Mouse (Mus musculus): ENCODE data around the gene Myf6. TPM values are rescaled to one million over a fixed set of nuclear protein-coding genes. Genes with fewer than 3 reads are reported as not detected.

Gene Myf6
- polyA plus RNA-seq, 1 experiment from 2014 or later, result not detected

DNA sequence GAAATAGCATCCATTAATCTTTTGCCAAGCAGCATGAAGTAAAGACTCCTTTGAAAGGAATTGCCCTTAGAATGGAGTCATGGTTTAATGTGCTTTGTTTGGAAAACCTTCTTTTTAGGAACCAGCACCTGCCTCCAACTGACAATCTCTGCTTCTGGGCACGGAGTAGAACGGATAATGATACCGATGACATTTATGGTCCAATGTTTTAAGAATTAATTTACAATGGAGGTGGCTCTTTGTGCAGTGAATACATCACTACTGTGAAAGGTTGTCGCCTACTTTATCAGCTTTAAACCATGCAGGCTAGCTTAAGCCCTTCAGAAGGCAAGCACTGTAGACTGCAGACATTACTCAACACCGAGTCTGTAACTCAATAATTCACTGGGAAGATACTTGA lies 22.8 kb downstream of the Myf6 start:
- H3K9ac ChIP-seq (ENCODE audit: low read depth, low read length), result no peak overlapping the region
- no peaks in the 10 kb centered on the region for H3K9me3 ChIP-seq (replicated peaks; ENCODE audit: control insufficient read depth, low read length, poor library complexity, severe bottlenecking)
- H3K36me3 ChIP-seq (ENCODE audit: control insufficient read depth, insufficient read depth, low read length), result no peaks in the 10 kb centered on the region
- no peak for ATAC-seq
- 40% methylated on average over 5 of the region's 5 CpGs for WGBS
- no peak overlapping the region for H3K4me2 ChIP-seq (ENCODE audit: low read length)
- no peaks in the 10 kb centered on the region for H3K27me3 ChIP-seq (ENCODE audit: control insufficient read depth, insufficient read depth, low read depth, low read length)
- H3K27ac ChIP-seq (ENCODE audit: low read length), result no peak overlapping the region
- H3K4me3 ChIP-seq (ENCODE audit: low read depth, low read length), result no peak overlapping the region
- H3K4me1 ChIP-seq (ENCODE audit: control insufficient read depth, insufficient read depth, low read length), result no peaks in the 10 kb centered on the region; the same call in 1 of the 2 replicates

DNA sequence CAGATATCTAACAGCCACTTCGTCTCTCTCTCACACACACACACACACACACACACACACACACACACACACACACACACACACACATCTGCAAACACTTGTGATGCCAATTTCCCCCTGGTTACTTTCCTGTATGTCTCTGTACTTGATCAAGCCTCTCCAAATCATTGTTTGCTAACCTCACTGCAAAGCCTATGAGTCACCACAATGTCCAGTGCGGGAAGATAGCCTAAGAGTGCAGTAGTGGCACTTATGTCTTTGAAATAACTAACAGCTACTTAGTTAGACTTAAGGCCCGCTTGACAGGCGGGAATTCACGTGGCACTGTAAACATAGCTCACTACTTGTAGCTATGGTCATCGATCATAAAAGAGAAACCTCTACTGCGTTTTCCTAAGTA lies 26.7 kb downstream of the Myf6 start:
- no peak for ATAC-seq
- H3K4me2 ChIP-seq (ENCODE audit: low read length), result no peak overlapping the region
- H3K9ac ChIP-seq (ENCODE audit: low read depth, low read length), result no peak overlapping the region
- no peak overlapping the region for H3K4me3 ChIP-seq (ENCODE audit: low read depth, low read length)
- H3K9me3 ChIP-seq (replicated peaks; ENCODE audit: control insufficient read depth, low read length, poor library complexity, severe bottlenecking), result no peaks in the 10 kb centered on the region
- H3K36me3 ChIP-seq (ENCODE audit: control insufficient read depth, insufficient read depth, low read length), result no peaks in the 10 kb centered on the region
- no peaks in the 10 kb centered on the region; the same call in 1 of the 2 replicates for H3K4me1 ChIP-seq (ENCODE audit: control insufficient read depth, insufficient read depth, low read length)
- no peaks in the 10 kb centered on the region for H3K27me3 ChIP-seq (ENCODE audit: control insufficient read depth, insufficient read depth, low read depth, low read length)
- 91% methylated on average over 7 of the region's 7 CpGs for WGBS
- H3K27ac ChIP-seq (ENCODE audit: low read length), result no peak overlapping the region

DNA sequence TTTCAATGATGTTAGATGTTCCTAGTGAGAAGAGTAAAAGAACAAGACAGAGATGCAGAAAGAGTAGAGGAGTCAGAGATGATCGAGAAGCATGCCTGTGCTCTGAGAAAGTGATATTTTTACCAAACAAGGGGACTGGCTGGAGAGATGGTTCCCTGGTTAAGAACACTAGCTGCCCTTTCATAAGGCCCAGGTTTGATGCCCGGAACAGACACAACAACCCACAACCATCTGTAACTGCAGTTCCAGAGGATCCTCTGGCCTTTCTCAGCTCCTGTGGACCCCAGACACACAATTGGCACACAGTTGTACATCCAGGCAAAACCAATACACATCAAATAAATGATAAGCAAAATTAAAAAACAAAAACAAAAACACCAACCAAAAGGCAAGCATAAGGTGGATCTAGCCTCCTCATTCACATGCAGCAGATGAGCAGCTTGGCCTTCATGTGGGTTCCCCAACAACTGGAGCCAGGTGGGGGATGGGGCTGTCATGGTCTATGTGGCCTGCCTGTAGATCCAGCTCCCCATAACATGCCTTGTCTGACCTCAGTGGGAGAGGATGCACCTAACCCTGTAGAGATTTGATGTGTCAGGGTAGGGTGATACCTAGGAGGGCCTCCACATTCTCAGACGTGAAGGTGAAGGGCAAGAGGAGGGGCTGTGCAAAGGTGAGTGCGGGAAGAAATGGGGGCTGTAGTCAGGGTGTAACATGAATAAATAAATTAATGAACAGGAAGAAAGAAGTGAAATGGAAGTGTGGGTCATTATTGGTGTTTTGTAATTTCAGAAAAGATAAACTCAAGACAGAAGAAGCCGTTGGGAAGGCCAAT lies 44.8 kb downstream of the Myf6 start:
- Histone ChIP-seq H3K27me3 (ENCODE audit: control insufficient read depth, insufficient read depth, low read depth, low read length) (no peaks in the 10 kb centered on the region), H3K4me2 (ENCODE audit: low read length) (no peak overlapping the region), H3K9me3 (replicated peaks; ENCODE audit: control insufficient read depth, low read length, poor library complexity, severe bottlenecking) (no peaks in the 10 kb centered on the region), H3K4me1 (ENCODE audit: control insufficient read depth, insufficient read depth, low read length) (no peaks in the 10 kb centered on the region), H3K4me3 (ENCODE audit: low read depth, low read length) (no peak overlapping the region), H3K9ac (ENCODE audit: low read depth, low read length) (no peak overlapping the region), H3K36me3 (ENCODE audit: control insufficient read depth, insufficient read depth, low read length) (no peaks in the 10 kb centered on the region), H3K27ac (ENCODE audit: low read length) (no peak overlapping the region)
- no peak for ATAC-seq
- 93% methylated on average over 5 of the region's 5 CpGs for WGBS

Small RNA genes lying within 50 kb of the gene (microRNA-seq; reads per million reads assigned to microRNA genes)
- gene Gm44403, result not detected

Other genes with a start within 250 kb of the Myf6 start
- 36.1 and 39.1 TPM in 2 replicates for gene Lin7a, start 223.1 kb downstream of the Myf6 start, polyA plus RNA-seq (2015; fragmentation: Nextera tagmentation; extraction: Ambion mirVana)
- gene Myf5, start 8.6 kb downstream of the Myf6 start, polyA plus RNA-seq (2015; fragmentation: Nextera tagmentation; extraction: Ambion mirVana), result 0.09 TPM in 1 of 2 replicates, not detected in the other
- 0.15 and 0.21 TPM in 2 replicates for gene Ptprq, start 225.3 kb upstream of the Myf6 start, polyA plus RNA-seq (2015; fragmentation: Nextera tagmentation; extraction: Ambion mirVana)

Data from midbrain, embryonic 16.5 days (tissue).